Mouse (Mus musculus) forebrain, embryonic 16.5 days (tissue): ENCODE data around the gene Tnfrsf9. TPM values are rescaled to one million over a fixed set of nuclear protein-coding genes. Genes with fewer than 3 reads are reported as not detected.
A peak's percentile ranks its signal among the peaks of the same experiment; 100 is the strongest.

Experiments used
- ATAC-seq: fragments of 200-750 bp; cut with Nextera tagmentation; 2 replicates; pipeline ENCODE4 v1.8.0; 2017; ENCODE audit warnings: mild to moderate bottlenecking, moderate library complexity
- H3K27ac ChIP-seq: fragments of 300-500 bp; sonication (generic); 2 replicates; pipeline ENCODE4 v1.5.1; 2014; ENCODE audit warnings: low read length, control low read depth
- H3K27me3 ChIP-seq: fragments of 300-500 bp; sonication (generic); replicated peaks from 2 replicates; pipeline ENCODE4 v1.6.1; 2014; ENCODE audit warnings: low read length; ENCODE audit not compliant: control insufficient read depth, insufficient read depth
- H3K36me3 ChIP-seq: fragments of 300-500 bp; sonication (generic); 2 replicates; pipeline ENCODE4 v1.6.1; 2014; ENCODE audit not compliant: control insufficient read depth, insufficient read depth
- H3K4me1 ChIP-seq: fragments of 300-500 bp; sonication (generic); replicated peaks from 2 replicates; pipeline ENCODE4 v1.6.1; 2014; ENCODE audit warnings: low read length; ENCODE audit not compliant: control insufficient read depth, insufficient read depth
- H3K4me2 ChIP-seq: fragments of 300-500 bp; sonication (generic); 2 replicates; pipeline ENCODE4 v1.6.1; 2014; ENCODE audit warnings: mild to moderate bottlenecking, low read length, control low read depth
- H3K4me3 ChIP-seq: fragments of 300-500 bp; sonication (generic); replicated peaks from 2 replicates; pipeline ENCODE4 v1.5.1; 2014; ENCODE audit warnings: mild to moderate bottlenecking, low read length, control low read depth
- H3K9ac ChIP-seq: fragments of 300-500 bp; sonication (generic); replicated peaks from 2 replicates; pipeline ENCODE4 v1.6.1; 2014; ENCODE audit warnings: low read depth, low read length, control low read depth
- H3K9me3 ChIP-seq: fragments of 300-500 bp; sonication (generic); 2 replicates; pipeline ENCODE4 v1.6.1; 2016; ENCODE audit warnings: low read length; ENCODE audit not compliant: control insufficient read depth
- WGBS: fragments of 180-500 bp; shearing (Covaris S2); extraction: QIAGEN DNeasy Blood & Tissue Kit; methylation state at CpG from one replicate; pipeline ENCODE4 v1.1.7; 2014; 5-methylcytosine and 5-hydroxymethylcytosine counted together
- polyA plus RNA-seq: library from polyadenylated mRNA; unstranded; fragments of >200 nt; fragmentation: Nextera tagmentation; extraction: Ambion mirVana; gene quantifications from 2 replicates; pipeline ENCODE4 v1.2.1, GENCODE M21; 2015

Tnfrsf9 gene
- polyA plus RNA-seq, 1 experiment from 2014 or later: 0.34 TPM

GRCm38 (mm10) chr4:150889273-150889954 lies 24.9 kb upstream of the Tnfrsf9 start:
- Histone ChIP-seq H3K9me3 (no peaks in the 10 kb centered on the region), H3K9ac (no peak overlapping the region), H3K36me3 (no peaks in the 10 kb centered on the region), H3K4me3 (no peak overlapping the region), H3K4me2 (no peak overlapping the region), H3K27ac (no peak overlapping the region), H3K4me1 (no peaks in the 10 kb centered on the region; the same call in 1 of the 2 replicates), H3K27me3 (no peaks in the 10 kb centered on the region)
- 44% methylated on average over 20 of the region's 20 CpGs for WGBS
- ATAC-seq: no peak

- no peak overlapping the region for H3K4me3 ChIP-seq
- H3K4me1 ChIP-seq: no peaks in the 10 kb centered on the region; the same call in 1 of the 2 replicates
- H3K9ac ChIP-seq: no peak overlapping the region
- WGBS: 46% methylated on average over 13 of the region's 13 CpGs
- H3K4me2 ChIP-seq: no peak overlapping the region
- no peaks in the 10 kb centered on the region for H3K36me3 ChIP-seq
- no peak overlapping the region for H3K27ac ChIP-seq
- no peaks in the 10 kb centered on the region for H3K27me3 ChIP-seq
- H3K9me3 ChIP-seq: no peaks in the 10 kb centered on the region
- no peak for ATAC-seq
Observed at GRCm38 (mm10) chr4:150889955-150890315, 24.4 kb upstream of the Tnfrsf9 start.

DNA sequence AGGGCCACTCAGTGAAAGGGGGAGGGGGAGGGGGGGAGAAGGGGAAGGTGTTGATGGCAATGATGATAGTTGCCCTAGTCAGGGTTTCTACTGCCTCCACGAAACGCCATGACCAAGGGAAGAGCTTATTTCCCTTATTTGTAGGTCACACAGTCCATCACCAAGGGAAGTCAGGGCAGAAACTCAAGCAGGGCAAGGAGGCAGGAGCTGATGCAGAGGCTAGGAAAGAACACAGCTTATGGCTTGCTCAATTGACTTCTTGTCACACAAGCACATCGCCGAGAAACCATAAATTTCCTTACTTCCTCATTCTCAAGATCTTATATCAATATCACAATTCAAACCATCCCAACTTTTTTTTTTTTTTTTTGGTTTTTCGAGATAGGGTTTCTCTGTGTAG lies 23.1 kb upstream of the Tnfrsf9 start:
- no peaks in the 10 kb centered on the region for H3K27me3 ChIP-seq
- no peaks in the 10 kb centered on the region for H3K9me3 ChIP-seq
- H3K4me2 ChIP-seq: no peak overlapping the region
- H3K27ac ChIP-seq: no peak overlapping the region
- ATAC-seq: no peak
- no peak overlapping the region for H3K9ac ChIP-seq
- H3K4me3 ChIP-seq: no peak overlapping the region
- H3K36me3 ChIP-seq: no peaks in the 10 kb centered on the region
- H3K4me1 ChIP-seq: no peaks in the 10 kb centered on the region; the same call in 1 of the 2 replicates
- 85% methylated on average over 5 of the region's 5 CpGs for WGBS

- Histone ChIP-seq H3K9ac (no peak overlapping the region), H3K4me2 (no peak overlapping the region), H3K4me3 (no peak overlapping the region), H3K36me3 (peaks cover 6% of the 10 kb centered on the region; the same call in 1 of the 2 replicates), H3K27me3 (no peaks in the 10 kb centered on the region), H3K4me1 (no peaks in the 10 kb centered on the region), H3K9me3 (no peaks in the 10 kb centered on the region), H3K27ac (no peak overlapping the region)
- WGBS: 78% methylated on average over 8 of the region's 8 CpGs
- no peak for ATAC-seq
Observed at GRCm38 (mm10) chr4:150894718-150895501, 19.5 kb upstream of the Tnfrsf9 start.

DNA sequence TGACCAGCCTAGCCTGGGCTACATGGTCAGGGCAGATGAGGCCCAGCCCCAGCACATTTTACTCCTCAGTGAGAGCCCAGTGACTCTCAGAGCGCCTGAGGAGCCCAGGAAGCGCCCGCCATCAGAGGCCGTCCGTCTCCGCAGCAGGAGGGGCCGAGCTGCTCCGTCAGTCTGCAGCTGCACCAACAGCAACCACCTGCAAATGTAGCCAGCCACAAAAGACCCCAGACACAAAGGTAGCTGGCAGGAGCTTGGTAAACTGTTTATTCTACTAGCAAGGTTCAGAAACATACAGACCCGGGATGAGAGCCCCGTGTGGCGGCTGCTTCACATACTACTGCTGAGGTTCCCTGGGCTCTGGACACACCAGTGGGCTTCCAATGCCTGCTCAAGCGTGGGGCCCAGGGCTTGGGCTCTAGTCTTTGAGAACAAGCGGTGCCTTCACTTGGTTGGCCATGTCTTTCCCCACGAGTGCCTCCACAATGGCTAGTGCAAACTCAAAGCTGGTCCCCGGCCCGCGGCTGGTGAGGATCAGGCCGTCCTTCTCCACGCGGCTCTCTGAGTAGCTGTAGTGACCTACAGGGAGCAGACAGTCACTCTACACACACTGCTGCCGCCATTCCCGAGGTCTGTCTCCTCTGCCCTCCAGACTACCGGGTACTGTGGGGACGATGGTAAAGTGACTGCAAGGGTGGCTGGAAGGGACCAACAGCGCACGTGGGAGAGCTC lies 17.3 kb upstream of the Tnfrsf9 start:
- Histone ChIP-seq H3K4me3 (no peak overlapping the region), H3K36me3 (peaks cover 18% of the 10 kb centered on the region; the same call in 1 of the 2 replicates), H3K4me2 (no peak overlapping the region), H3K4me1 (no peaks in the 10 kb centered on the region), H3K9me3 (no peaks in the 10 kb centered on the region), H3K9ac (no peak overlapping the region), H3K27me3 (no peaks in the 10 kb centered on the region), H3K27ac (no peak overlapping the region)
- no peak for ATAC-seq
- 95% methylated on average over 26 of the region's 26 CpGs for WGBS

GRCm38 (mm10) chr4:150898716-150899365 lies 15.5 kb upstream of the Tnfrsf9 start:
- no peak overlapping the region for H3K9ac ChIP-seq
- WGBS: 66% methylated on average over 13 of the region's 13 CpGs
- H3K4me2 ChIP-seq: no peak overlapping the region
- H3K4me1 ChIP-seq: no peaks in the 10 kb centered on the region
- H3K9me3 ChIP-seq: no peaks in the 10 kb centered on the region
- no peak overlapping the region for H3K27ac ChIP-seq
- no peaks in the 10 kb centered on the region for H3K27me3 ChIP-seq
- H3K36me3 ChIP-seq: peaks cover 30% of the 10 kb centered on the region
- peak; percentile 59 for ATAC-seq
- H3K4me3 ChIP-seq: no peak overlapping the region

DNA sequence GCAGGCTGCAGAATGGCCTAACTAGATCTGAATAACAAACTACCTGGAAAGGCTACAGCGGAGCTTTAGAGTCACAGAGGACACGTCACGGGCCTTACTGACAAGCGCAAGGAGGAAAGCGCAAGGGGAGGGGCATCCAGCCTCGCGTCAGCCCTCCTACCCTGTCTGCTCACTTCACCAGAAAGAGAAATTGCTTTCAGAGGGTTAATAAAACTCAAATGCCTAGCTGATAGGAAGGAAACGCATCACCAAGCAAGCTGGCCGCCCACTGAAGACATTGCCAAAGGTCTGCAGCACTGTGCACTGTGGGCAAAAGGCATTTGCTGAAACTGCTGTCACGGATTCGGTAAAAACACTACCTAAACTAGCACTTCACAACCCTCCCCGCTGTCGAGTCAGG lies 13.9 kb upstream of the Tnfrsf9 start:
- ATAC-seq: no peak
- no peaks in the 10 kb centered on the region for H3K4me1 ChIP-seq
- no peaks in the 10 kb centered on the region for H3K27me3 ChIP-seq
- H3K4me3 ChIP-seq: no peak overlapping the region
- no peak overlapping the region for H3K4me2 ChIP-seq
- H3K36me3 ChIP-seq: peaks cover 35% of the 10 kb centered on the region
- 94% methylated on average over 13 of the region's 13 CpGs for WGBS
- H3K9me3 ChIP-seq: no peaks in the 10 kb centered on the region
- H3K9ac ChIP-seq: no peak overlapping the region
- H3K27ac ChIP-seq: no peak overlapping the region

DNA sequence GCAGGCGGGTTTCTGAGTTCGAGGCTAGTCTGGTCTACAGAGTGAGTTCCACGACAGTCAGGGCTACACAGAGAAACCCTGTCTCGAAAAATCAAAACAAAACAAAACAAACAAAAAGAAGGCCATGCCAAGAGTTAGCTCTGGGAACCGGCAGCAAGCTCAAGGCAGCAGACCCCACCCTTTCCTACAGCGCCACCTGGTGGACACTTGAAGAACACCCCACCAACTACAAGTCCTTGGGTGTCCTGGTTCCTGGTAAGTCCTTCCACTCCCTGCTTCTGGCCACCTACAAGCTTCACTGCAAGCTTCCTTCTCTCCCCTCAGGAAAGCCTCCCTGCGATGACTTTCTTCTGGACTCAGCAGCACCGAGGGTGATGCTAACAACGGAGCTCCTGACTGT lies 12.7 kb upstream of the Tnfrsf9 start:
- Histone ChIP-seq H3K4me3 (no peak overlapping the region), H3K27me3 (no peaks in the 10 kb centered on the region), H3K4me1 (no peaks in the 10 kb centered on the region), H3K36me3 (peaks cover 35% of the 10 kb centered on the region), H3K27ac (no peak overlapping the region), H3K9ac (no peak overlapping the region), H3K9me3 (no peaks in the 10 kb centered on the region), H3K4me2 (no peak overlapping the region)
- no peak for ATAC-seq
- WGBS: 49% methylated on average over 9 of the region's 9 CpGs

DNA sequence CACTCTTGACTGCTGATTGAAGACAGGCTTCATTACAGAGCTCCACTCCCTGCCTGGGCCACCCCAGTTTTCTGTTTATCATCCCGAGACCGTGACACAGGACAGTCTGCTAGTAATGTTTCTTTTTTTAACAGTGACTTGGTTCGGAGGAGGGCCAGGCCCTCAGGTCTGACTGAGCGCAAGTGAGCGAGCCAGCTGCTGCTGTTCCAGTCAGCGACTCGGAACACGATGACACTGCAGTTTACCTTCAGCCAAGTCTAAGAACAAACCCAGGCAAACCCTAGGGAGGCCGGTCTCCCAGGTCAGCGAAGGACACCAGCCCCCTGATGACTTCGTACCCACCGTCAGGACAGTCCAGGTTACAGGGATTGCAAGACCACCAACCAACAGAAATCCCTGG lies 12.3 kb upstream of the Tnfrsf9 start:
- Histone ChIP-seq H3K27ac (no peak overlapping the region), H3K27me3 (no peaks in the 10 kb centered on the region), H3K4me3 (no peak overlapping the region), H3K36me3 (peaks cover 35% of the 10 kb centered on the region), H3K9me3 (no peaks in the 10 kb centered on the region), H3K4me2 (no peak overlapping the region), H3K4me1 (no peaks in the 10 kb centered on the region), H3K9ac (no peak overlapping the region)
- WGBS: 94% methylated on average over 12 of the region's 12 CpGs
- no peak for ATAC-seq
